Mouse (Mus musculus): ENCODE measurements around the gene Itpr2.

The Itpr2 gene

GRCm38 (mm10) chr6:146113085-146113484 is 388.9 kb downstream of the Itpr2 start:
- DNase-seq (ENCODE audit: low read depth, low spot score) = no peak

- no peak for DNase-seq (ENCODE audit: low read depth, low spot score)
Measured at GRCm38 (mm10) chr6:146112211-146112610, 389.8 kb downstream of the Itpr2 start.

- DNase-seq (ENCODE audit: low read depth, low spot score) = no peak
Measured at GRCm38 (mm10) chr6:146111781-146112180, 390.2 kb downstream of the Itpr2 start.

GRCm38 (mm10) chr6:146110832-146111741 is 390.9 kb downstream of the Itpr2 start:
- peak; percentile 66 for DNase-seq (ENCODE audit: low read depth, low spot score)

GRCm38 (mm10) chr6:146110425-146110824 is 391.6 kb downstream of the Itpr2 start:
- no peak for DNase-seq (ENCODE audit: low read depth, low spot score)

GRCm38 (mm10) chr6:146108695-146109094 is 393.3 kb downstream of the Itpr2 start:
- no peak for DNase-seq (ENCODE audit: low read depth, low spot score)

- DNase-seq (ENCODE audit: low read depth, low spot score) = no peak
Measured at GRCm38 (mm10) chr6:146107117-146107832, 394.7 kb downstream of the Itpr2 start.

GRCm38 (mm10) chr6:146083056-146083961 is 418.7 kb downstream of the Itpr2 start:
- no peak for DNase-seq (ENCODE audit: low read depth, low spot score)

- no peak for DNase-seq (ENCODE audit: low read depth, low spot score)
Measured at GRCm38 (mm10) chr6:146082476-146082875, 419.5 kb downstream of the Itpr2 start.

GRCm38 (mm10) chr6:146081578-146081977 is 420.4 kb downstream of the Itpr2 start:
- DNase-seq (ENCODE audit: low read depth, low spot score) = no peak

GRCm38 (mm10) chr6:146080546-146081512 is 421.2 kb downstream of the Itpr2 start:
- DNase-seq (ENCODE audit: low read depth, low spot score) = no peak

- no peak for DNase-seq (ENCODE audit: low read depth, low spot score)
Measured at GRCm38 (mm10) chr6:146079734-146080443, 422.1 kb downstream of the Itpr2 start.

- DNase-seq (ENCODE audit: low read depth, low spot score) = peak; percentile 54
Measured at GRCm38 (mm10) chr6:146079261-146079660, 422.8 kb downstream of the Itpr2 start.

GRCm38 (mm10) chr6:146078136-146078535 is 423.9 kb downstream of the Itpr2 start:
- DNase-seq (ENCODE audit: low read depth, low spot score) = no peak

GRCm38 (mm10) chr6:146077124-146077889 is 424.7 kb downstream of the Itpr2 start:
- DNase-seq (ENCODE audit: low read depth, low spot score) = no peak

GRCm38 (mm10) chr6:146072842-146073241 is 429.2 kb downstream of the Itpr2 start:
- DNase-seq (ENCODE audit: low read depth, low spot score) = peak; percentile 51

GRCm38 (mm10) chr6:146071883-146072282 is 430.1 kb downstream of the Itpr2 start:
- no peak for DNase-seq (ENCODE audit: low read depth, low spot score)

Measured in telencephalon, adult 2 months (tissue).